Mouse (Mus musculus): ENCODE data around the gene Vars. TPM values are rescaled to one million over a fixed set of nuclear protein-coding genes. Genes with fewer than 3 reads are reported as not detected.

Vars gene
- polyA plus RNA-seq, 1 experiment from 2014 or later, result 123 TPM

- ChIA-PET CTCF (interaction anchor here (0.8 to 1.4 kb wide), 6 partner anchors 8 to 39 kb away, joined by 3 to 5 read pairs (median 3); partner anchors contain the start of gene Ly6g6f), POLR2A (interaction anchor here (0.7 to 1.8 kb wide), 9 partner anchors 7 to 108 kb away, joined by 3 to 9 read pairs (median 3); partner anchors contain the start of gene Clic1)
- H3K27me3 ChIP-seq, result no peaks in the 10 kb centered on the region
- DNase-seq (ENCODE audit: low read depth, low spot score) (no peak), ATAC-seq (peak; percentile 70)
- TF ChIP-seq CTCF (IDR thresholded peaks at IDR 0.05), result no peak
- in situ Hi-C loops (cut with MboI; ENCODE audit: low pct_unique_long_range_greater_than_20kb), result no loop called here
Measured at GRCm38 (mm10) chr17:35058911-35059892, 58.4 kb downstream of the Vars start, which contains the start of gene Ddah2. Ddah2 (plus strand) TSS chr17:35059035.

GRCm38 (mm10) chr17:35060071-35060470, 59.3 kb downstream of the Vars start:
- TF ChIP-seq CTCF (IDR thresholded peaks at IDR 0.05), result no peak
- ATAC-seq (no peak), DNase-seq (ENCODE audit: low read depth, low spot score) (no peak)
- ChIA-PET CTCF (interaction anchor here (0.8 to 1.4 kb wide), 5 partner anchors 9 to 40 kb away, joined by 3 to 5 read pairs (median 3); partner anchors contain the start of gene Ly6g6f), POLR2A (interaction anchor here (0.7 to 1.6 kb wide), 6 partner anchors 8 to 109 kb away, joined by 3 to 9 read pairs (median 3); no protein-coding TSS in a partner anchor)
- in situ Hi-C loops (cut with MboI; ENCODE audit: low pct_unique_long_range_greater_than_20kb), result loop anchor here (5.0 kb wide), 1 partner anchor 38 kb away; no protein-coding TSS in a partner anchor
- no peaks in the 10 kb centered on the region for H3K27me3 ChIP-seq

- DNase-seq (ENCODE audit: low read depth, low spot score), result no peak
- ATAC-seq, result no peak
- TF ChIP-seq CTCF (IDR thresholded peaks at IDR 0.05), result no peak
- in situ Hi-C loops (cut with MboI; ENCODE audit: low pct_unique_long_range_greater_than_20kb), result loop anchor here (5.0 kb wide), 1 partner anchor 39 kb away; no protein-coding TSS in a partner anchor
- CTCF ChIA-PET, result interaction anchor here (1.2 kb wide), 1 partner anchor 40 kb away, joined by 3 read pairs; no protein-coding TSS in a partner anchor
- POLR2A ChIA-PET, result interaction anchor here (0.6 to 1.3 kb wide), 2 partner anchors 9 to 25 kb away, joined by 3 read pairs; no protein-coding TSS in a partner anchor
- H3K27me3 ChIP-seq, result no peaks in the 10 kb centered on the region
Measured at GRCm38 (mm10) chr17:35060737-35061297, 60.0 kb downstream of the Vars start.

GRCm38 (mm10) chr17:35061299-35061698, 60.5 kb downstream of the Vars start:
- CTCF ChIA-PET, result interaction anchor here (1.2 kb wide), 1 partner anchor 41 kb away, joined by 3 read pairs; no protein-coding TSS in a partner anchor
- DNase-seq (ENCODE audit: low read depth, low spot score), result no peak
- in situ Hi-C loops (cut with MboI; ENCODE audit: low pct_unique_long_range_greater_than_20kb), result loop anchor here (5.0 kb wide), 1 partner anchor 39 kb away; no protein-coding TSS in a partner anchor
- no peak for TF ChIP-seq CTCF (IDR thresholded peaks at IDR 0.05)
- no peak for ATAC-seq
- POLR2A ChIA-PET, result interaction anchor here (0.6 to 1.3 kb wide), 2 partner anchors 10 to 25 kb away, joined by 3 read pairs; no protein-coding TSS in a partner anchor
- H3K27me3 ChIP-seq, result no peaks in the 10 kb centered on the region

GRCm38 (mm10) chr17:35063466-35063865, 62.7 kb downstream of the Vars start:
- DNase-seq (ENCODE audit: low read depth, low spot score), result no peak
- no peak for ATAC-seq
- in situ Hi-C loops (cut with MboI; ENCODE audit: low pct_unique_long_range_greater_than_20kb), result loop anchor here (5.0 kb wide), 1 partner anchor 41 kb away; no protein-coding TSS in a partner anchor
- no peaks in the 10 kb centered on the region for H3K27me3 ChIP-seq
- POLR2A ChIA-PET, result interaction anchor here (0.6 to 1.3 kb wide), 3 partner anchors 15 to 45 kb away, joined by 3 to 7 read pairs (median 5); no protein-coding TSS in a partner anchor
- TF ChIP-seq CTCF (IDR thresholded peaks at IDR 0.05), result no peak
- CTCF ChIA-PET, result interaction anchor here (1.5 kb wide), 1 partner anchor 43 kb away, joined by 3 read pairs; no protein-coding TSS in a partner anchor

GRCm38 (mm10) chr17:35064378-35064877, 63.6 kb downstream of the Vars start:
- ATAC-seq (no peak), DNase-seq (ENCODE audit: low read depth, low spot score) (no peak)
- in situ Hi-C loops (cut with MboI; ENCODE audit: low pct_unique_long_range_greater_than_20kb), result loop anchor here (5.0 kb wide), 1 partner anchor 42 kb away; no protein-coding TSS in a partner anchor
- ChIA-PET POLR2A (interaction anchor here (1.1 kb wide), 1 partner anchor 16 kb away, joined by 5 read pairs; no protein-coding TSS in a partner anchor), CTCF (interaction anchor here (1.4 to 1.5 kb wide), 2 partner anchors 12 to 42 kb away, joined by 3 to 4 read pairs; partner anchors contain the start of gene Ly6g6e)
- no peaks in the 10 kb centered on the region for H3K27me3 ChIP-seq
- TF ChIP-seq CTCF (IDR thresholded peaks at IDR 0.05), result no peak

- CTCF ChIA-PET, result interaction anchor here (1.4 kb wide), 1 partner anchor 11 kb away, joined by 4 read pairs; the partner anchor contains the start of gene Ly6g6e
- POLR2A ChIA-PET, result no interaction called here
- ATAC-seq, result no peak
- DNase-seq (ENCODE audit: low read depth, low spot score), result no peak
- no peaks in the 10 kb centered on the region for H3K27me3 ChIP-seq
- in situ Hi-C loops (cut with MboI; ENCODE audit: low pct_unique_long_range_greater_than_20kb), result loop anchor here (5.0 kb wide), 1 partner anchor 43 kb away; no protein-coding TSS in a partner anchor
- no peak for TF ChIP-seq CTCF (IDR thresholded peaks at IDR 0.05)
Measured at GRCm38 (mm10) chr17:35064951-35065947, 64.5 kb downstream of the Vars start, which contains the start of gene Ly6g6c. Ly6g6c (plus strand) TSS chr17:35065388.

Other genes starting within 250 kb of the Vars start
- gene Cyp21a1, start 196.4 kb upstream of the Vars start, polyA plus RNA-seq (2021), result not detected
- gene Stk19, start 164.0 kb upstream of the Vars start, polyA plus RNA-seq (2021), result 50.8 TPM
- gene Dxo, start 164.0 kb upstream of the Vars start, polyA plus RNA-seq (2021), result 34.4 TPM
- 69.3 TPM for gene Skiv2l, start 150.8 kb upstream of the Vars start, polyA plus RNA-seq (2021)
- gene Nelfe, start 150.6 kb upstream of the Vars start, polyA plus RNA-seq (2021), result 73.2 TPM
- 3.1 TPM for gene Cfb, start 138.5 kb upstream of the Vars start, polyA plus RNA-seq (2021)
- 33.5 TPM for gene Zbtb12, start 121.5 kb upstream of the Vars start, polyA plus RNA-seq (2021)
- gene Gm20547, start 118.9 kb upstream of the Vars start, polyA plus RNA-seq (2021), result not detected
- gene C2, start 102.7 kb upstream of the Vars start, polyA plus RNA-seq (2021), result 0.65 TPM
- 200 TPM for gene Ehmt2, start 102.5 kb upstream of the Vars start, polyA plus RNA-seq (2021)
- 0.37 TPM for gene Slc44a4, start 86.5 kb upstream of the Vars start, polyA plus RNA-seq (2021)
- gene Neu1, start 69.7 kb upstream of the Vars start, polyA plus RNA-seq (2021), result 75.4 TPM
- 47.3 TPM for gene Hspa1b, start 41.7 kb upstream of the Vars start, polyA plus RNA-seq (2021)
- gene Gm20481, start 31.1 kb upstream of the Vars start, polyA plus RNA-seq (2021), result 1.2 TPM
- 9.2 TPM for gene Hspa1a, start 28.8 kb upstream of the Vars start, polyA plus RNA-seq (2021)
- gene Hspa1l, start 28.3 kb upstream of the Vars start, polyA plus RNA-seq (2021), result 1.9 TPM
- gene Lsm2, start 19.1 kb upstream of the Vars start, polyA plus RNA-seq (2021), result 64.4 TPM
- 1.2 TPM for gene Vwa7, start 15.6 kb downstream of the Vars start, polyA plus RNA-seq (2021)
- gene Sapcd1, start 27.0 kb downstream of the Vars start, polyA plus RNA-seq (2021), result 0.64 TPM
- 2.9 TPM for gene Msh5, start 45.8 kb downstream of the Vars start, polyA plus RNA-seq (2021)
- 671 TPM for gene Clic1, start 49.0 kb downstream of the Vars start, polyA plus RNA-seq (2021)
- 198 TPM for gene Ddah2, start 58.0 kb downstream of the Vars start, polyA plus RNA-seq (2021)
- not detected for gene Ly6g6c, start 64.4 kb downstream of the Vars start, polyA plus RNA-seq (2021)
- not detected for gene Mpig6b, start 65.2 kb downstream of the Vars start, polyA plus RNA-seq (2021)
- not detected for gene Ly6g6e, start 75.9 kb downstream of the Vars start, polyA plus RNA-seq (2021)
- gene Ly6g6d, start 77.1 kb downstream of the Vars start, polyA plus RNA-seq (2021), result 0.19 TPM
- gene Ly6g6f, start 84.6 kb downstream of the Vars start, polyA plus RNA-seq (2021), result not detected
- 77.3 TPM for gene Abhd16a, start 88.3 kb downstream of the Vars start, polyA plus RNA-seq (2021)
- not detected for gene Ly6g5c, start 107.3 kb downstream of the Vars start, polyA plus RNA-seq (2021)
- gene Ly6g5b, start 114.4 kb downstream of the Vars start, polyA plus RNA-seq (2021), result 0.27 TPM
- gene Gpank1, start 120.5 kb downstream of the Vars start, polyA plus RNA-seq (2021), result 28.4 TPM
- 254 TPM for gene Csnk2b, start 121.1 kb downstream of the Vars start, polyA plus RNA-seq (2021)
- gene D17H6S53E, start 125.4 kb downstream of the Vars start, polyA plus RNA-seq (2021), result 29.3 TPM
- gene Apom, start 131.1 kb downstream of the Vars start, polyA plus RNA-seq (2021), result 0.15 TPM
- gene Bag6, start 134.2 kb downstream of the Vars start, polyA plus RNA-seq (2021), result 283 TPM
- 300 TPM for gene Prrc2a, start 163.9 kb downstream of the Vars start, polyA plus RNA-seq (2021)
- gene Aif1, start 175.1 kb downstream of the Vars start, polyA plus RNA-seq (2021), result 0.14 TPM
- not detected for gene Lst1, start 187.5 kb downstream of the Vars start, polyA plus RNA-seq (2021)
- gene Ltb, start 193.5 kb downstream of the Vars start, polyA plus RNA-seq (2021), result not detected
- not detected for gene Tnf, start 201.0 kb downstream of the Vars start, polyA plus RNA-seq (2021)
- 0.14 TPM for gene Lta, start 204.4 kb downstream of the Vars start, polyA plus RNA-seq (2021)
- 0.54 TPM for gene Gm16181, start 219.8 kb downstream of the Vars start, polyA plus RNA-seq (2021)
- gene Atp6v1g2, start 232.7 kb downstream of the Vars start, polyA plus RNA-seq (2021), result 3.7 TPM
- gene Nfkbil1, start 234.8 kb downstream of the Vars start, polyA plus RNA-seq (2021), result 32.8 TPM
- gene Ddx39b, start 240.8 kb downstream of the Vars start, polyA plus RNA-seq (2021), result 321 TPM

Measured in Patski (cell line).